Mouse (Mus musculus): Measurements from ENCODE around the gene Mybpc2.
A peak's percentile ranks its signal among the peaks of the same experiment; 100 is the strongest.

Gene Mybpc2

DNA sequence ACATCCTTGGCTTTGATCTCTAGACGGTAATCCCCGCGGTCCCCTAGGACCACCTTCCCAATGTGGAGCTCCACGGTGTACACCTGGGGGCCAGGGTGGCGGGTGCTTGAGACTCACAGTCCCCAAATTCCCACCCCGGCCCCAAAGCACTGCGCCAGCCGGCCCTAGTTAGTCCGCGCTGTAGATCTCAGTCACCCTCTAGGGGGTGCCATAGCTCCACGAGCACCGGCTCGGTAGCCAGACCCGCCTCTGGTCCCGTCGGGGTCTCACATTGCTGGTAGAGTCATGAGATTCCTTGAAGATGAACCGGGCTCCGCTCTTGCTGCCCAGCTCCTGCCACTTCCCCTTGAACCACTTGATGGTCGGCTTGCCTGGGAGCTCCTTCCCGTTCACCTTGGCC is 2.7 kb downstream of the Mybpc2 start:
- DNase-seq = peak; percentile 65 to 80

- DNase-seq = no peak
Measured at GRCm38 (mm10) chr7:44520990-44521389, 3.5 kb downstream of the Mybpc2 start.

- no peak for DNase-seq
Measured at GRCm38 (mm10) chr7:44519240-44519913, 5.1 kb downstream of the Mybpc2 start.

GRCm38 (mm10) chr7:44507491-44507890 is 17.0 kb downstream of the Mybpc2 start:
- no peak for DNase-seq

DNA sequence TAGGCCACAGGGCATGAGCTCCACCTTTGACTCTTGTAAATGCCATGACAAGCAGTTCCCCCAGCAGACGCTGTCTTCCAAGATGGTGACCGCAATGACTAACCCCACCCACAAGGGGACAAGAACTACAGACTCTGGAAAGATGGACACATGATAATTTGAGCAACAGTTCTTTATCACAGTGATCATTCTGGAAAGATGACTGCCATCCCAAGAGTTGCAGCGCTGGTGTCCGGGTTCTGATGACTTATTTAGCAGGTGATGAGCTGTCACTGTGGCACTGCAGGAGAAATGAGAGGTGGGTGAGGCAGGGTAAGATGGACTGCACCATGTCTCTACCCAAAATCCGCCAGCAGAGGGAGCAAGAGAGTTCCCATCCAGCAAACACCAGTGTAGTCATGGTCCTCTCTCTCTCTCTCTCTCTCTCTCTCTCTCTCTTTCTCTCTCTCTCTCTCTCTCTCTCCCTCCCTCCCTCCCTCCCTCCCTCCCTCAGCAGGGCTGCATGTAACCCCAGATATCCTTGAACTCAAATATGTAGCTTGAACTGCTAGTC is 22.8 kb downstream of the Mybpc2 start:
- peak; percentile 45 to 79 for DNase-seq

DNA sequence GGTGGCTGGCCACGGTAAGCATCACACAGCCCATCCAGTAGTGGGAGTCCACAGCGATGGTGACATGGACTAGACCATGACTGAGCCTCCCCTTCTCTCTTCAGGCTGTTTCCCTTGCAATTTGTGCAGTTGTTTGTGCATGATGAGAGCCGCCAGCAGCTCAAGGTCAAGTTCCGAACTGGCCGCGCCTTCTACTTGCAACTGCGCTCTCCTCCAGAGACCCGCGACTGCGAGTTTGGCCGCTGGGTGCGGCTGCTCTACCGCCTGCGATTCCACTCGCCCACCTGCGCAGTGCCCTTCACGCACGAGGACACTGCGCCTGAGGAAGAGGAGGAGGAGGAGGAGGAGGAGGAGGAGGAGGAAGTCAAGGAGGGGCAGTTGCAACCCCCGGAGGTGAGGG is 24.4 kb downstream of the Mybpc2 start:
- DNase-seq = peak in 1 of 2 experiments; percentile 20

DNA sequence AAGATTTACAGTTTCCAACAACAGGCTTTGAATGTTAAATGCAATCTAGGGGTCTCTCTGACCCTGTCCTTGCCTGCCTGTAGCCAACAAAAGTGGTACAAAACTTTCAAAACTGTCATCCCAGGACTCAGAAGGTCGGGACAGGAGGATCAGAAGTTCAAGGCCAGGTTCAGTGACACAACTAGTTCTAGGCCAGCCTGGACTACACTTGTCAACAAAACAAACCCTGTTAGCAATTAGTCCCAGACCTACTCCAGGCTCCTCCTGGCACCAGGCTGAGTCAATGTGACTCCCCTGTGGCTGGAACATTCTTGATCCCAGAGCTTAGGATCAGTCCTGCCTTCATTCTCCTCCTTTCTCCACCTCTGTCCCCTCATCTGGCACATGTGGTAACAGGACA is 25.5 kb downstream of the Mybpc2 start:
- peak in 1 of 2 experiments; percentile 5 for DNase-seq

- peak in 1 of 2 experiments; percentile 25 for DNase-seq
Measured at GRCm38 (mm10) chr7:44497361-44498055, 26.9 kb downstream of the Mybpc2 start.

DNA sequence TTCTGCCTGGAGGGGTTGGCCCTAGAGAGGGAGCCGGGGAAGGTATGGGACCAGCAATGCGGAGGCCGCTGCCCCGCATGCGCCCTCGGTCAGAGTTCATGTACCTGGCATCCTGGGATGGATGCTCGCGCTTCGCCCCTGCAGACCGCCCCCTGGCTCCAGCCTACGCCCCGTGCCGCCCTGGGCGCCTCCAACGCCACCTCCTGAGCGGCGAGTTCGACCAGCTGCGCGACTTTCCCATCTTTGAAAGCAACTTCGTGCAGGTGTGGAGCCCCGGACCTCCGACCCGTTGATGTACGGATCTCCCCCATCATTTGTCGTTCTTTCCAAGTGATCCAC is 27.7 kb downstream of the Mybpc2 start:
- no peak for DNase-seq

- peak; percentile 98 for DNase-seq
Measured at GRCm38 (mm10) chr7:44495992-44496770, 28.3 kb downstream of the Mybpc2 start, which contains the start of the genes Emc10 and Fam71e1. TSS of gene Emc10 (minus strand) at chr7:44496529. TSS of gene Fam71e1 (plus strand) at chr7:44496581.

DNA sequence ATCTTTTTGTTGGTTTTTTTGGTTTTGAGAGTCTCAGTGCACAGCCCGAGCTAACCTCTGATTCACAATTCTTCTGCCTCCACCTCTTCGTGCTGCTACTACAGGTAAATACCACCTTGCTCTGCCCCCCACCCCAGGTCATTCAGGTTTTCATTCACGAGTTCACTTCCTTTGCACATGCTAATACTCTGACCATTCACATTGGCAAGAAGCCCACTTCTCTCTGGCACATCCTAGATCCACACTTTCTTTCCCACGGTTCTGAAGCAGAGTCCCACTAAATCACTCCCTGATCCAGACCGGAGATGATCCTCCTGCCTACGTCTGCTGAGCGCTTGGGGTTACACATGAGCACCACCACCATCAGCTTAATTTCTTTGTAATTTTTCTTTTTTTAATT is 29.4 kb downstream of the Mybpc2 start:
- no peak for DNase-seq

DNA sequence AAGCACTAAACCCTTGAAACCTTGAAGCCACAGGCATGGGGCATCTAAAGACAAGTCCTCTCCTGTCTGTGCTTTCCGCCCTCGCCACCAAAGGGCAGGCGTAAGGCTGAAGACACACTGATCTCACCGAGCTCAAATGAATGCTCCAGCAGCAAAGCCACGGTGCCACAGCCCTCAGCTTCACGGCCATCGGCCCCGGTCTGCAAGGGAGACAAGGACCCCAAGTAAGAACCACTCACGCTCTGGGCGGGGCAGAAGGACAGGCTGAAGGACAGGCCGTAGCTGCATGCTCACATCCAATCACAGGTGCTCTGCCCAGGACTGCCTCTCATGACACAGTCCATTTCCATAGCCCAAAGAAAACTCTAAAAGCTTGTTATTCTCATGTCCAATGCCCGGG is 29.8 kb downstream of the Mybpc2 start:
- DNase-seq = no peak

- DNase-seq = no peak
Measured at GRCm38 (mm10) chr7:44492166-44492826, 32.2 kb downstream of the Mybpc2 start.

GRCm38 (mm10) chr7:44491391-44491790 is 33.1 kb downstream of the Mybpc2 start:
- DNase-seq = peak in 1 of 2 experiments; percentile 15

DNA sequence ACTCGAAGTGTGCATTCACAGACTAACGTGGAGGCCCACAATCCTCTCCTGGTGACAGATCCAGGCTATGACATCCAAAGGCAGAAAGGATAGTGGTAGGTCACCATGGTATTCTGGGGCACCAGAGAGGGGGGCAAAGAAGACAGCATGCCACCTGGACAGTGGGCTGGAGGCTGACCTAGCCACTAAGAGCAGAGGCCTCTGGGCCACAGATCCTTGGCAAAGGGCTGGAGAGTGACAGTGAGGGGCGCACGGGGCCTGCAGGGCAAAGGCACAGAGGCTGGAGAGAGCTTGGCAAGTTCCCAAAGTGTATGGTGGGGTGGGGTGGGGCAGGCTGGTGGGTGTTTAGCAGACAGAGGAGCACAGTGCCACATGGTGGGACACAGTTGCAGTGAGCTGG is 34.2 kb downstream of the Mybpc2 start:
- peak in 1 of 2 experiments; percentile 18 for DNase-seq

DNA sequence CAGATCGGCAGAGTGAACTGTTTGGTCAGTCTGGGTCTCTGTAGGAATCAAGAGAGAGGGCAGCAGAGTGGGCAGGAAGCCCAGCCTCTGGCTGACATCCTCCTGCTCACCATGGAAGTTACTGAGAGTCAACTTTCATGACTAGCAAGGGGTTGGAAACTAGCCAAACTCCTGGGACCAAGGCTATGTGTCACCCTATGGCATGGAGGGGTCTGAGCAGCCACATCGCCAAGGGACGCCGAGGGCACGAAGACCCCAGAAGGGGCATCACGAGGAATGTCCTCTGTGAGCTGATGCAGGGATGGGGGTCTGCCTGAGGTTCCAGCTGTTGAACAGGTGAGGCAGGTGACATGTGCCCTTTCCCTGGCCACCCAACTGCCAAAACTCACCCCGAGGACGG is 35.9 kb downstream of the Mybpc2 start:
- peak in 1 of 2 experiments; percentile 19 for DNase-seq

- peak in 1 of 2 experiments; percentile 13 for DNase-seq
Measured at GRCm38 (mm10) chr7:44487936-44488335, 36.5 kb downstream of the Mybpc2 start.

GRCm38 (mm10) chr7:44486927-44487575 is 37.4 kb downstream of the Mybpc2 start:
- peak in 1 of 2 experiments; percentile 12 for DNase-seq

GRCm38 (mm10) chr7:44485572-44486195 is 38.8 kb downstream of the Mybpc2 start:
- DNase-seq = peak in 1 of 2 experiments; percentile 12

DNA sequence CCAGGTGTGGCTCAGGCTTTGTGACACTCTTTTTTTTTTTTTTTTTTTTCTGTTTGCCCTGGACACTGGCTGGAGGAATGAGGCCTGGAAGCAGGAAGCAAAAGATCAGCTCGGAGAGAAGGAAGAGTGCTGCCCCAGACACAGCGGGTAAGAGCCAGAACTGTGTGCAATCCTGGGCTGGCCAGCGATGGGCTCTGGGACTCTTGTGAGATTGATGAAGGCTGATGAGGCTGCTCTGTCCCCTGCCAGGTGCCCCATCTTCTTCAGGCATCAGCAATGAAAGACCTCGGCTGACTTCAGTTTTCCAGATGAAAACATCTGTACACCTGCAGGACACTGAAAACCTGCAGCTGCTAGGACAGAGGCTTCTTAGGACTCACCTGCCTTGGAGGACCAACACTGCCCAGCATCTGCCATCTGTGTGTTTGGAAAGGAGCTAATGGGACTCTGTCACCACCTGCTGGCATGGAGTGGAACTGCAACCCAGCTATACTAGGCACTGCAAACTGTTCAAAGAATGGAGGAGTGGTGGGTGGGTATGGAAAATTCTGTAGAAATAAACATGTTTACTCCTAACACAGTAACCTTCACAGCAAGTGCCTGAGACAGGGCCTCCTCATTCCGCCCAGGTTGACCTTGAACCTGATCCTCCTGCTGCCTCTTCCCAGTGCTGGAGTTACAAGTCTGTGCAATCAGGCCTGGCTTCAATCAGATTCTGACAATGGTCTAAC is 39.5 kb downstream of the Mybpc2 start:
- DNase-seq = peak; percentile 59 to 80

- peak in 1 of 2 experiments; percentile 4 for DNase-seq
Measured at GRCm38 (mm10) chr7:44484109-44484508, 40.3 kb downstream of the Mybpc2 start.
